Mouse (Mus musculus) liver, embryonic 14.5 days (tissue): ENCODE data around the gene Dusp22. TPM values are rescaled to one million over a fixed set of nuclear protein-coding genes. Genes with fewer than 3 reads are reported as not detected.

ENCODE experiments used
- ATAC-seq: fragments of 200-750 bp; cut with Nextera tagmentation; 2 replicates; pipeline ENCODE4 v1.8.0; 2017; ENCODE audit warnings: moderate number of reproducible peaks, mild to moderate bottlenecking, moderate library complexity; ENCODE audit not compliant: insufficient read depth
- DNase-seq, 3 experiments: peaks; one replicate each; pipeline ENCODE4 v3.0.0-alpha.2; 2012 to 2013; ENCODE audit warnings: low read depth in 3 of 3, low spot score in 3 of 3
- H3K27ac ChIP-seq: fragments of 300-500 bp; sonication (generic); 2 replicates; pipeline ENCODE4 v1.5.1; 2014; ENCODE audit warnings: moderate library complexity, mild to moderate bottlenecking, control low read depth, inconsistent platforms
- H3K27me3 ChIP-seq: fragments of 300-500 bp; sonication (generic); 2 replicates; pipeline ENCODE4 v1.6.1; 2014; ENCODE audit warnings: mild to moderate bottlenecking, low read length, moderate library complexity; ENCODE audit not compliant: control insufficient read depth, insufficient read depth
- H3K36me3 ChIP-seq: fragments of 300-500 bp; sonication (generic); replicated peaks from 2 replicates; pipeline ENCODE4 v1.6.1; 2014; ENCODE audit warnings: low read depth; ENCODE audit not compliant: control insufficient read depth, insufficient read depth
- H3K4me1 ChIP-seq, 2 experiments: fragments of 200-500 bp in 1 of 2; fragments of 300-500 bp in 1 of 2; sonication (generic) in 1 of 2; replicated peaks; 2 replicates each; pipeline ENCODE4 v1.6.1; 2012 to 2014; ENCODE audit warnings: antibody characterized with exemption in 1 of 2, inconsistent platforms in 1 of 2, low read length in 1 of 2; ENCODE audit not compliant: control insufficient read depth in 2 of 2, insufficient read depth in 2 of 2
- H3K4me2 ChIP-seq: fragments of 300-500 bp; sonication (generic); 2 replicates; pipeline ENCODE4 v1.6.1; 2014; ENCODE audit warnings: low read depth, mild to moderate bottlenecking, control low read depth, moderate library complexity
- H3K4me3 ChIP-seq, 2 experiments: fragments of 200-500 bp in 1 of 2; fragments of 300-500 bp in 1 of 2; sonication (generic) in 1 of 2; 2 replicates each; pipeline ENCODE4 v1.5.1; 2012 to 2014; ENCODE audit warnings: low read depth in 2 of 2, low read length in 2 of 2, mild to moderate bottlenecking in 2 of 2, control low read depth in 1 of 2, inconsistent platforms in 1 of 2, moderate library complexity in 1 of 2; ENCODE audit not compliant: insufficient read depth in 1 of 2
- H3K9ac ChIP-seq: fragments of 300-500 bp; sonication (generic); replicated peaks from 2 replicates; pipeline ENCODE4 v1.6.1; 2014; ENCODE audit warnings: mild to moderate bottlenecking, control low read depth, moderate library complexity
- H3K9me3 ChIP-seq: fragments of 300-500 bp; sonication (generic); 2 replicates; pipeline ENCODE4 v1.6.1; 2016; ENCODE audit warnings: low read length, mixed read lengths; ENCODE audit not compliant: control insufficient read depth
- CTCF ChIP-seq: IDR thresholded peaks from 2 replicates; pipeline ENCODE4 v1.5.1; 2016; ENCODE audit warnings: antibody characterized with exemption, low read depth, control low read depth
- EP300 ChIP-seq: IDR thresholded peaks from 2 replicates; pipeline ENCODE4 v1.6.1; 2016; ENCODE audit warnings: antibody characterized with exemption, low read depth
- WGBS: fragments of 180-500 bp; shearing (Covaris S2); extraction: QIAGEN DNeasy Blood & Tissue Kit; methylation state at CpG from one replicate; pipeline ENCODE4 v1.1.7; 2014; ENCODE audit not compliant: insufficient replicate concordance; 5-methylcytosine and 5-hydroxymethylcytosine counted together
- polyA plus RNA-seq, 2 experiments: library from polyadenylated mRNA; depleted of rRNA in 1 of 2; stranded (reverse) in 1 of 2; unstranded in 1 of 2; fragments of >200 nt; fragmentation: Nextera tagmentation in 1 of 2; extraction: Ambion mirVana in 1 of 2; gene quantifications; 2 replicates each; pipeline versions ENCODE4 v1.2.1 to v1.2.3; 2012 to 2014

Dusp22 gene
- 2.6 and 3.8 TPM in 2 replicates for polyA plus RNA-seq (2012; rRNA removed)
- 6.1 and 8.2 TPM in 2 replicates for polyA plus RNA-seq (2014; fragmentation: Nextera tagmentation; extraction: Ambion mirVana)

GRCm38 (mm10) chr13:30659613-30660505 lies at the start of gene Dusp22:
TSS of gene Dusp22 (plus strand) at chr13:30659999.
- Histone ChIP-seq H3K9me3 (no peaks in the 10 kb centered on the region), H3K27me3 (peaks cover 4% of the 10 kb centered on the region; the same call in 1 of the 2 replicates), H3K27ac (no peak within 1 kb of the TSS), H3K4me3 (peak within 1 kb of the TSS; percentile 54 to 66), H3K4me2 (peak within 1 kb of the TSS; percentile 47), H3K4me1 (no peaks in the 10 kb centered on the region), H3K9ac (peak within 1 kb of the TSS; percentile 18; the same call in 1 of the 2 replicates), H3K36me3 (no peaks in the 10 kb centered on the region)
- no peak for TF ChIP-seq EP300
- no peak for TF ChIP-seq CTCF
- ATAC-seq (peak; percentile 90), DNase-seq (peak; percentile 12 to 28 (median 15))
- WGBS, result 1% methylated on average over 54 of the region's 74 CpGs

GRCm38 (mm10) chr13:30612079-30612794 lies 47.6 kb upstream of the Dusp22 start:
- TF ChIP-seq EP300 (no peak), CTCF (no peak)
- Histone ChIP-seq H3K9ac (no peak overlapping the region), H3K4me3 (no peak overlapping the region), H3K27ac (no peak overlapping the region), H3K36me3 (no peaks in the 10 kb centered on the region), H3K4me2 (no peak overlapping the region), H3K27me3 (no peaks in the 10 kb centered on the region), H3K9me3 (no peaks in the 10 kb centered on the region), H3K4me1 (no peaks in the 10 kb centered on the region)
- WGBS, result 22% methylated on average over 6 of the region's 6 CpGs
- DNase-seq (no peak), ATAC-seq (no peak)

- Histone ChIP-seq H3K4me1 (no peaks in the 10 kb centered on the region), H3K36me3 (no peaks in the 10 kb centered on the region), H3K9ac (no peak overlapping the region), H3K27me3 (no peaks in the 10 kb centered on the region), H3K27ac (no peak overlapping the region), H3K4me2 (no peak overlapping the region), H3K9me3 (no peaks in the 10 kb centered on the region), H3K4me3 (no peak overlapping the region)
- ATAC-seq (no peak), DNase-seq (no peak)
- TF ChIP-seq CTCF, result no peak
- TF ChIP-seq EP300, result no peak
- 37% methylated on average over 3 of the region's 3 CpGs for WGBS
These were observed 40.1 kb upstream of the Dusp22 start for GRCm38 (mm10) chr13:30619684-30620083.

GRCm38 (mm10) chr13:30628195-30629048 lies 31.4 kb upstream of the Dusp22 start:
- H3K36me3 ChIP-seq, result no peaks in the 10 kb centered on the region
- ATAC-seq (no peak), DNase-seq (no peak)
- no peak overlapping the region for H3K4me2 ChIP-seq
- no peaks in the 10 kb centered on the region for H3K9me3 ChIP-seq
- H3K4me3 ChIP-seq, result no peak overlapping the region
- 37% methylated on average over 8 of the region's 8 CpGs for WGBS
- H3K27ac ChIP-seq, result no peak overlapping the region
- H3K4me1 ChIP-seq, result peaks cover 0 to 3% of the 10 kb centered on the region in 2 experiments; a peak in 1 of 4 replicates
- no peaks in the 10 kb centered on the region for H3K27me3 ChIP-seq
- H3K9ac ChIP-seq, result no peak overlapping the region
- TF ChIP-seq EP300 (no peak), CTCF (no peak)
